Mouse (Mus musculus) testis, postnatal 14 days (tissue): ENCODE data around the gene Nop16.

Experiments used
- DNase-seq: peaks from one replicate; pipeline ENCODE4 v3.0.0; 2021; ENCODE audit warnings: low spot score

The Nop16 gene

GRCm38 (mm10) chr13:54596107-54596690 lies 6.3 kb upstream of the Nop16 start:
- no peak for DNase-seq

DNA sequence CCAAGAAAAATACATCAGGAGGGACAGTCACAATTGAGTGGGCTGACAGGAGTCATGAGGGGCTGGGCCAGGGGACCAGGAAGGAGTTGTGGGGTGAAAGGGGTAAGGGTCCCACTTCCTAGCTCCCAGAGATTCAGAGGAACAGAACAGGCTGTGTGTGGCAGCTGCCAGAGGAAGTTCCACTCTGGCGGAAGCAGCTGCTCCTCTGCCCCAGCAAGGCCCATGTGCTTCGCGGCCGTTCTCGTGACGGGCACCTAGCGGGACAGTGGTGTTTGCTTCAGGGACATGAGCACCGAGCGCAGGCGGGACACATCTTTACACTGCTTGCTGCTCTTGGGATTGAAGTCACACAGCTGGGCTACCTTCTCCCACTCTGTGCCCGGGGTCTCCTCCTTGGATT lies 3.7 kb upstream of the Nop16 start:
- DNase-seq: no peak

DNA sequence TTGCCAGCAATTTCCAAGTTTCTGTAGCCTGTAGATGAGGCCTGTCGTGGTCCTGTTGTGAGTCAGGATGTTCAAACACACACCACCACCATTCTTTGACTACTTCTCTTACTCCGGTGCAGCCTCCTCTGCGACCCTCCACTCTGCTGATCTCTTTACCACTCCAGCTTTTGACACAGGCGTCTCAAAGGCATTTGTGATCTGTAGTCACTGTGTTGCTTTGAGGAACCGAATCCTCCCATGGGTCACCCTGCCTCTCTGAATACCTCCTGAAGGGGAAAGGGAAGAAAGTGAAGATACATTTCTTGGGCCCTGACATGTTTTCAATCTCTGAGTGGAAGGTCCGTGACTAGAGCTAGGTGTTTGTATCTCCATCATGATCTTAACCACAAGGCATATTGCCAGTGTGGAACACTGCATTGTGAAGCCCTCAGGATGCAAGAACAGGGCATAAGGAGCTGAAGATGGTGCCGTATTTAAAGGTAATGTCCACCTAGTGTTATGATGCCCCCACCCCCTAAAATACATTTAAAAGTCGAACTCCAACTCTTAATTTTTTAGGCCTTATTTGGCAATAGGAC lies 2.0 kb upstream of the Nop16 start:
- no peak for DNase-seq

GRCm38 (mm10) chr13:54589414-54589995 lies 385 bp downstream of the Nop16 start:
- no peak for DNase-seq

- DNase-seq: no peak
Observed at GRCm38 (mm10) chr13:54585831-54586230, 4.1 kb downstream of the Nop16 start.

DNA sequence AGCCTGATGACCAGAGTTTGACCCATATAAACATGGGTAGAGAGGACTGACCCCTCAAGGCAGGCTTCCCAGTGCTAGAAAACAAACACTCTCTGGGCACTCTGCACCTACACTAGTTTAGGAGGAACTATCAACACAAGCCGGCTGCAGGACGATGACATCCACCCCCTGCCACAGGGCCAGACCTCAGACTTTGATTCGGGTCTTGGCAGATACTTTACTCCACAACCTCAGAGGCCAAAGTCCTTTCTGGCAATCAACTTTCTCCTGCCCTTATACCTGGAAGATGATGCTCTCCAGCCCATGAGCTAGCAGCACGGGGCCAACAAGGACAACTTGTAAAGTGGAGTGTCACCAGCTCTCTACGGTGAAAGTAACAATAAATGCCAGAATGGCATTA lies 7.0 kb downstream of the Nop16 start:
- no peak for DNase-seq

- DNase-seq: no peak
Observed at GRCm38 (mm10) chr13:54582126-54582525, 7.8 kb downstream of the Nop16 start.

GRCm38 (mm10) chr13:54581385-54581784 lies 8.5 kb downstream of the Nop16 start:
- DNase-seq: no peak

DNA sequence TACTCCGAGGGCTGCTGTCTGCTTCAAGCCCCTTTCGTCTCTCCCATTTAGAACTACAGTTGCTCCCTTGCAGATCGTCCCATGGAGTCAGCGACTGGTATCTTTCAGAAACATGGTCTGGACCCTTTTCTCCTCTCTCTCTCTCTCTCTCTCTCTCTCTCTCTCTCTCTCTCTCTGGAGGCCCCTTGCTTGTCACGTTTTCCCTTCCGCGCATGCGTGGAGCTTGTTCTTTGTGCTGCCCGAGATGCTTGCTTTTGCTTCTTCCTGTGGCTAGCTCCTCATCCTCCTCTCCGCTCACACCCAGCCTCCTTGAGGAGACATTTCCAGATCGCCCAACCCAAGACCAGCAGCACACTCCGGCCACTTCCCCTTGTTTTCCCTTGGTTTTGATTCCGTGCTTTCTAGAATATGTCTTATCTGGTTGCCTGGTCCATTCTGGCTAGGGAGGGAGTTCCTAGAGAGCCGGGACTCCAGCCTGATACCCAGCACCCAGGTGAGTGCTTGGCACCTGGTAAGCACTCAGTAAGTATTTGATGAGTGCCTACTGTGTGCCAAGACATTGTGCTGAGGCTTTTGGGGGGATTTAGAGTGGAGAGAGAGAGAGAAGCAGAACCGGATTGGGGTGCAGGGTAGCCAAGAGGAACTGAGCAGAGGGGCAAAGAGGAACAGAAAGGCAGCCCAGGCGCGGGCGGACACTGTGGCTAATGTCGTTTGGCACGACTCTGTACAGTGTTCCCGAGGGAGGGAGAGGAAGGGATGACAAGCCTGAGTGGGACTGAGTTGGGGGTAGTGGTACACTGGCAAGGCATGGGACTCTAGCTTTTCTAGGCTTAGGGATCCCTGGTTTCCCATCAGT lies 12.0 kb downstream of the Nop16 start:
- no peak for DNase-seq

- no peak for DNase-seq
Observed at GRCm38 (mm10) chr13:54575489-54575888, 14.4 kb downstream of the Nop16 start.

- peak; percentile 79 for DNase-seq
Observed at GRCm38 (mm10) chr13:54574854-54575481, 14.9 kb downstream of the Nop16 start, which contains the start of gene Arl10. TSS of gene Arl10 (plus strand) at chr13:54575015.

GRCm38 (mm10) chr13:54572621-54573020 lies 17.3 kb downstream of the Nop16 start:
- DNase-seq: no peak

DNA sequence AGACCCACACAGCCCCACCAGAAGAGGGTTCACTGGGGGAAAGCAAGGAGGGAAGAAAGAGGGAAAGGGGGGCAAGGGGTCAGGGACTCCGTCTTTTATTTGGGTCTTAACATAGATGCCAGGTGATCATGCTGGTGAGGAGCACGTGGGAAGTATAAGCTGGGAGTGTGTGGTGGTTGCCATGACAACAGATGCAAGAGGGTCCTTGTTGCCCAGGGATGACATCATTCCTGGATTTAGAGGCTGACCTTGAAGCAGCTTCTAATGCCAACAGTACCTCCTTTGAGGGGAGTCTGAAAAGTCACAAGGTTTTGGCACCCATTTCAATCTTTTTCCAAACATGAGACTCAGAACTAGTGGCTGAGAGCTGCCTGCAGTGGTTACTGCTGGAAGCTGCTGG lies 18.3 kb downstream of the Nop16 start:
- DNase-seq: no peak

DNA sequence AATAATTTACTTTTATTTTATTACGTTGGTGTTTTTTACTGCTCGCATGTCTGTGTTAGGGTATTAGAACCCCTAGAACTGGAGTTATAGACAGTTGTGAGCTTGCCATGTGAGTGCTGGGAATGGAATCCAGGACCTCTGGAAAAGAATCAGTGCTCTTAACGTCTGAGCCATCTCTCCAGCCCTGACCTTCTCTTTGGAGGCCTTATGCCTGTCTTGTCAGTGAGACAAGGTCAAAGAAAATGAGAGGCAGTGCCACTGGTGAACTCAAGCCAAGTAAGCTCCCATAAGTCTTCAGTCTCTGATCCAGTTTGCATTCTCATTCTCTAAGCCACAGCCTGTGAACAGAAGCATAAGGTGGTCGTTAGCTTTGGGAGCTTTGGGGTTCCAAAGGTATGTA lies 19.2 kb downstream of the Nop16 start:
- DNase-seq: no peak

- no peak for DNase-seq
Observed at GRCm38 (mm10) chr13:54569282-54569681, 20.6 kb downstream of the Nop16 start.

- no peak for DNase-seq
Observed at GRCm38 (mm10) chr13:54568380-54568779, 21.5 kb downstream of the Nop16 start.

- peak; percentile 56 for DNase-seq
Observed at GRCm38 (mm10) chr13:54565594-54566345, 24.1 kb downstream of the Nop16 start.

- peak; percentile 92 for DNase-seq
Observed at GRCm38 (mm10) chr13:54565201-54565581, 24.7 kb downstream of the Nop16 start, which contains the start of gene 4833439L19Rik. TSS of gene 4833439L19Rik (minus strand) at chr13:54565435.

GRCm38 (mm10) chr13:54564232-54565200 lies 25.4 kb downstream of the Nop16 start:
- DNase-seq: no peak

DNA sequence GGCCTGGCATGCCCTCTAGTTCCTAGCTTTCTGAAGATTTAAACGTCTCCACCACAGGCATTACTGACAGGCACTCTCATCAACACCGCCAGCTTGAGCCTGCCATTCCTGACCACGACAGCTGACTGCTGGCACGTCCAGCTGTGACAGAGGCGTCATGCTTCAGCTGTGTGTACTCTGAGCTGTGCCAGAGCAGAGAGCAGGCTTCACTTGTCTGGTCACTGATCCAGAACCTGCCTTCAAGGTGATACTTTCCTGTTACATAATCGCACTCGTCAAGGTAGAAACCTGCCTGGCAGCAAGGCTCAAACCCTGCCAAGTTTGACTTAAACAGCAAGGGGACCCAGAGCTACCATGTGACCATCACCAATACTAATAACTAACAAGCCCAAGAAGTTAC lies 27.3 kb downstream of the Nop16 start:
- no peak for DNase-seq
